Mouse (Mus musculus): ENCODE results near the gene Ppp2r5d. TPM values are rescaled to one million over a fixed set of nuclear protein-coding genes. Genes with fewer than 3 reads are reported as not detected.

Ppp2r5d gene
- polyA plus RNA-seq, 1 experiment from 2014 or later = 51.0 TPM

GRCm38 (mm10) chr17:46725273-46725672 is 20.4 kb upstream of the Ppp2r5d start:
- DNase-seq (ENCODE audit: low spot score) (peak; percentile 80), ATAC-seq (replicated peaks; ENCODE audit: low FRiP score, low read depth) (no peak; the same call in 1 of the 2 replicates)
- Histone ChIP-seq H3K36me3 (ENCODE audit: insufficient read depth, low read length) (peaks cover 23% of the 10 kb centered on the region; the same call in 1 of the 2 replicates), H3K4me2 (ENCODE audit: low read length) (no peak overlapping the region), H3K27ac (no peak overlapping the region), H3K4me1 (replicated peaks; ENCODE audit: insufficient read depth, low read length) (no peaks in the 10 kb centered on the region), H3K4me3 (replicated peaks; ENCODE audit: low read depth, low read length) (no peak overlapping the region), H3K9me3 (replicated peaks; ENCODE audit: low read length) (no peaks in the 10 kb centered on the region), H3K9ac (ENCODE audit: low read depth, low read length) (no peak overlapping the region), H3K27me3 (ENCODE audit: insufficient read depth, low read length) (no peaks in the 10 kb centered on the region)
- 51% methylated on average over 9 of the region's 9 CpGs for WGBS
- TF ChIP-seq CTCF (IDR thresholded peaks at IDR 0.05; ENCODE audit: low read depth) = peak; percentile 69

GRCm38 (mm10) chr17:46724477-46725084 is 19.7 kb upstream of the Ppp2r5d start:
- ATAC-seq (replicated peaks; ENCODE audit: low FRiP score, low read depth) = no peak
- H3K4me1 ChIP-seq (replicated peaks; ENCODE audit: insufficient read depth, low read length) = no peaks in the 10 kb centered on the region
- no peak overlapping the region for H3K4me3 ChIP-seq (replicated peaks; ENCODE audit: low read depth, low read length)
- no peaks in the 10 kb centered on the region for H3K27me3 ChIP-seq (ENCODE audit: insufficient read depth, low read length)
- DNase-seq (ENCODE audit: low spot score) = no peak
- H3K4me2 ChIP-seq (ENCODE audit: low read length) = no peak overlapping the region
- H3K36me3 ChIP-seq (ENCODE audit: insufficient read depth, low read length) = peaks cover 23% of the 10 kb centered on the region; the same call in 1 of the 2 replicates
- no peak overlapping the region for H3K27ac ChIP-seq
- no peak for TF ChIP-seq CTCF (IDR thresholded peaks at IDR 0.05; ENCODE audit: low read depth)
- H3K9me3 ChIP-seq (replicated peaks; ENCODE audit: low read length) = no peaks in the 10 kb centered on the region
- H3K9ac ChIP-seq (ENCODE audit: low read depth, low read length) = no peak overlapping the region
- WGBS = 81% methylated on average over 15 of the region's 20 CpGs

GRCm38 (mm10) chr17:46721077-46721476 is 16.2 kb upstream of the Ppp2r5d start:
- Histone ChIP-seq H3K27me3 (ENCODE audit: insufficient read depth, low read length) (no peaks in the 10 kb centered on the region), H3K4me1 (replicated peaks; ENCODE audit: insufficient read depth, low read length) (no peaks in the 10 kb centered on the region), H3K9me3 (replicated peaks; ENCODE audit: low read length) (no peaks in the 10 kb centered on the region), H3K4me3 (replicated peaks; ENCODE audit: low read depth, low read length) (no peak overlapping the region), H3K27ac (no peak overlapping the region), H3K36me3 (ENCODE audit: insufficient read depth, low read length) (peaks cover 29% of the 10 kb centered on the region; the same call in 1 of the 2 replicates), H3K9ac (ENCODE audit: low read depth, low read length) (no peak overlapping the region), H3K4me2 (ENCODE audit: low read length) (no peak overlapping the region)
- WGBS = 92% methylated on average over 7 of the region's 7 CpGs
- TF ChIP-seq CTCF (IDR thresholded peaks at IDR 0.05; ENCODE audit: low read depth) = no peak
- ATAC-seq (replicated peaks; ENCODE audit: low FRiP score, low read depth) (no peak), DNase-seq (ENCODE audit: low spot score) (no peak)

GRCm38 (mm10) chr17:46714756-46715481 is 10.0 kb upstream of the Ppp2r5d start:
- WGBS = 93% methylated on average over 11 of the region's 11 CpGs
- Histone ChIP-seq H3K4me1 (replicated peaks; ENCODE audit: insufficient read depth, low read length) (peaks cover 11% of the 10 kb centered on the region; the same call in 1 of the 2 replicates), H3K4me2 (ENCODE audit: low read length) (no peak overlapping the region), H3K36me3 (ENCODE audit: insufficient read depth, low read length) (peaks cover 21% of the 10 kb centered on the region), H3K9me3 (replicated peaks; ENCODE audit: low read length) (no peaks in the 10 kb centered on the region), H3K27ac (no peak overlapping the region), H3K4me3 (replicated peaks; ENCODE audit: low read depth, low read length) (no peak overlapping the region), H3K9ac (ENCODE audit: low read depth, low read length) (no peak overlapping the region), H3K27me3 (ENCODE audit: insufficient read depth, low read length) (no peaks in the 10 kb centered on the region)
- no peak for DNase-seq (ENCODE audit: low spot score)
- TF ChIP-seq CTCF (IDR thresholded peaks at IDR 0.05; ENCODE audit: low read depth) = peak; percentile 28; the same call in 1 of the 2 replicates
- ATAC-seq (replicated peaks; ENCODE audit: low FRiP score, low read depth) = no peak

- H3K4me1 ChIP-seq (replicated peaks; ENCODE audit: insufficient read depth, low read length) = peaks cover 11% of the 10 kb centered on the region; the same call in 1 of the 2 replicates
- WGBS = 84% methylated on average over 9 of the region's 9 CpGs
- H3K4me2 ChIP-seq (ENCODE audit: low read length) = no peak overlapping the region
- no peak overlapping the region for H3K9ac ChIP-seq (ENCODE audit: low read depth, low read length)
- H3K4me3 ChIP-seq (replicated peaks; ENCODE audit: low read depth, low read length) = no peak overlapping the region
- no peak for TF ChIP-seq CTCF (IDR thresholded peaks at IDR 0.05; ENCODE audit: low read depth)
- peaks cover 21% of the 10 kb centered on the region for H3K36me3 ChIP-seq (ENCODE audit: insufficient read depth, low read length)
- no peak for DNase-seq (ENCODE audit: low spot score)
- no peaks in the 10 kb centered on the region for H3K27me3 ChIP-seq (ENCODE audit: insufficient read depth, low read length)
- no peaks in the 10 kb centered on the region for H3K9me3 ChIP-seq (replicated peaks; ENCODE audit: low read length)
- ATAC-seq (replicated peaks; ENCODE audit: low FRiP score, low read depth) = no peak
- no peak overlapping the region for H3K27ac ChIP-seq
These were observed 8.9 kb upstream of the Ppp2r5d start for GRCm38 (mm10) chr17:46713849-46714248.

GRCm38 (mm10) chr17:46712442-46712841 is 7.5 kb upstream of the Ppp2r5d start:
- ATAC-seq (replicated peaks; ENCODE audit: low FRiP score, low read depth) = no peak
- no peak for TF ChIP-seq CTCF (IDR thresholded peaks at IDR 0.05; ENCODE audit: low read depth)
- Histone ChIP-seq H3K4me3 (replicated peaks; ENCODE audit: low read depth, low read length) (peak overlapping the region; percentile 100), H3K4me2 (ENCODE audit: low read length) (peak overlapping the region; percentile 99), H3K36me3 (ENCODE audit: insufficient read depth, low read length) (peaks cover 21% of the 10 kb centered on the region), H3K9me3 (replicated peaks; ENCODE audit: low read length) (no peaks in the 10 kb centered on the region), H3K4me1 (replicated peaks; ENCODE audit: insufficient read depth, low read length) (peaks cover 11% of the 10 kb centered on the region; the same call in 1 of the 2 replicates), H3K27me3 (ENCODE audit: insufficient read depth, low read length) (no peaks in the 10 kb centered on the region), H3K27ac (no peak overlapping the region), H3K9ac (ENCODE audit: low read depth, low read length) (peak overlapping the region; percentile 95)
- DNase-seq (ENCODE audit: low spot score) = no peak
- WGBS = 57% methylated on average over 7 of the region's 7 CpGs

Measured in kidney, postnatal 0 days (tissue).